Mouse (Mus musculus) intestine, embryonic 14.5 days (tissue): ENCODE measurements around the gene Gdf15. TPM values are rescaled to one million over a fixed set of nuclear protein-coding genes. Genes with fewer than 3 reads are reported as not detected.

Source experiments
- ATAC-seq: fragments of 200-750 bp; cut with Nextera tagmentation; replicated peaks from 2 replicates; pipeline ENCODE4 v1.8.0; 2017; ENCODE audit warnings: low read depth, moderate number of reproducible peaks, moderate TSS enrichment, moderate library complexity; ENCODE audit not compliant: low FRiP score, low TSS enrichment
- DNase-seq: peaks from one replicate; pipeline ENCODE4 v3.0.0-alpha.2; 2018; ENCODE audit warnings: low spot score
- H3K27ac ChIP-seq: fragments of 300-500 bp; sonication (generic); 2 replicates; pipeline ENCODE4 v1.5.1; 2014; ENCODE audit warnings: low read depth, mild to moderate bottlenecking, control low read depth
- H3K27me3 ChIP-seq: fragments of 300-500 bp; sonication (generic); replicated peaks from 2 replicates; pipeline ENCODE4 v1.6.1; 2014; ENCODE audit warnings: low read length, control low read depth; ENCODE audit not compliant: control insufficient read depth, insufficient read depth
- H3K36me3 ChIP-seq: fragments of 300-500 bp; sonication (generic); 2 replicates; pipeline ENCODE4 v1.6.1; 2014; ENCODE audit warnings: low read length, control low read depth; ENCODE audit not compliant: control insufficient read depth, insufficient read depth
- H3K4me1 ChIP-seq: fragments of 300-500 bp; sonication (generic); replicated peaks from 2 replicates; pipeline ENCODE4 v1.6.1; 2014; ENCODE audit warnings: low read length, control low read depth, mixed read lengths; ENCODE audit not compliant: control insufficient read depth, insufficient read depth
- H3K4me2 ChIP-seq: fragments of 300-500 bp; sonication (generic); 2 replicates; pipeline ENCODE4 v1.6.1; 2014; ENCODE audit warnings: low read length
- H3K4me3 ChIP-seq: fragments of 300-500 bp; sonication (generic); 2 replicates; pipeline ENCODE4 v1.5.1; 2014; ENCODE audit warnings: low read depth, low read length, control low read depth, mixed read lengths
- H3K9ac ChIP-seq: fragments of 300-500 bp; sonication (generic); 2 replicates; pipeline ENCODE4 v1.6.1; 2014; ENCODE audit warnings: mild to moderate bottlenecking, low read length
- H3K9me3 ChIP-seq: fragments of 300-500 bp; sonication (generic); 2 replicates; pipeline ENCODE4 v1.6.1; 2016; ENCODE audit warnings: low read length, control low read depth; ENCODE audit not compliant: control insufficient read depth
- WGBS: fragments of 180-500 bp; shearing (Covaris S2); extraction: QIAGEN DNeasy Blood & Tissue Kit; methylation state at CpG from one replicate; pipeline ENCODE4 v1.1.7; 2014; 5-methylcytosine and 5-hydroxymethylcytosine counted together
- polyA plus RNA-seq: library from polyadenylated mRNA; unstranded; fragments of >200 nt; fragmentation: Nextera tagmentation; extraction: Ambion mirVana; gene quantifications from 2 replicates; pipeline ENCODE4 v1.2.1, GENCODE M21; 2014

Gene Gdf15
- polyA plus RNA-seq, 1 experiment from 2014 or later, result 1.1 TPM

- ATAC-seq, result no peak
- H3K27ac ChIP-seq, result no peak overlapping the region
- no peak overlapping the region for H3K4me3 ChIP-seq
- no peak for DNase-seq
- H3K27me3 ChIP-seq, result no peaks in the 10 kb centered on the region
- H3K9ac ChIP-seq, result no peak overlapping the region
- H3K4me1 ChIP-seq, result peaks cover 14% of the 10 kb centered on the region
- H3K9me3 ChIP-seq, result no peaks in the 10 kb centered on the region
- no peaks in the 10 kb centered on the region for H3K36me3 ChIP-seq
- no peak overlapping the region for H3K4me2 ChIP-seq
- 55% methylated on average over 3 of the region's 3 CpGs for WGBS
Measured at GRCm38 (mm10) chr8:70643019-70643418, 10.8 kb upstream of the Gdf15 start.

GRCm38 (mm10) chr8:70638752-70639151, 6.5 kb upstream of the Gdf15 start:
- WGBS, result 56% methylated on average over 9 of the region's 9 CpGs
- Histone ChIP-seq H3K36me3 (no peaks in the 10 kb centered on the region), H3K4me1 (0 out of 2 replicates have a peak, but pooled peaks cover 4% of the 10 kb centered on the region), H3K27me3 (no peaks in the 10 kb centered on the region), H3K9me3 (no peaks in the 10 kb centered on the region), H3K4me3 (no peak overlapping the region), H3K4me2 (no peak overlapping the region), H3K27ac (no peak overlapping the region), H3K9ac (no peak overlapping the region)
- ATAC-seq (peak; percentile 30; the same call in 1 of the 2 replicates), DNase-seq (no peak)

- Histone ChIP-seq H3K36me3 (no peaks in the 10 kb centered on the region), H3K9ac (no peak overlapping the region), H3K4me1 (peaks cover 9% of the 10 kb centered on the region), H3K4me3 (no peak overlapping the region), H3K27ac (no peak overlapping the region), H3K4me2 (no peak overlapping the region), H3K9me3 (no peaks in the 10 kb centered on the region), H3K27me3 (no peaks in the 10 kb centered on the region)
- 57% methylated on average over 8 of the region's 8 CpGs for WGBS
- DNase-seq, result no peak
- no peak for ATAC-seq
Measured at GRCm38 (mm10) chr8:70636838-70637237, 4.6 kb upstream of the Gdf15 start.

GRCm38 (mm10) chr8:70635527-70635926, 3.3 kb upstream of the Gdf15 start:
- H3K9me3 ChIP-seq, result no peaks in the 10 kb centered on the region
- no peak overlapping the region for H3K27ac ChIP-seq
- peaks cover 22% of the 10 kb centered on the region for H3K4me1 ChIP-seq
- 80% methylated on average over 6 of the region's 6 CpGs for WGBS
- H3K4me2 ChIP-seq, result no peak overlapping the region
- H3K9ac ChIP-seq, result no peak overlapping the region
- ATAC-seq (no peak), DNase-seq (no peak)
- H3K36me3 ChIP-seq, result no peaks in the 10 kb centered on the region
- no peak overlapping the region for H3K4me3 ChIP-seq
- H3K27me3 ChIP-seq, result no peaks in the 10 kb centered on the region

GRCm38 (mm10) chr8:70634066-70634465, 1.8 kb upstream of the Gdf15 start:
- Histone ChIP-seq H3K27ac (no peak overlapping the region), H3K27me3 (no peaks in the 10 kb centered on the region), H3K4me1 (peaks cover 27% of the 10 kb centered on the region), H3K4me3 (no peak overlapping the region), H3K36me3 (no peaks in the 10 kb centered on the region), H3K9ac (no peak overlapping the region), H3K4me2 (no peak overlapping the region), H3K9me3 (no peaks in the 10 kb centered on the region)
- no peak for DNase-seq
- no peak for ATAC-seq
- 52% methylated on average over 6 of the region's 6 CpGs for WGBS

- Histone ChIP-seq H3K27me3 (no peaks in the 10 kb centered on the region), H3K36me3 (no peaks in the 10 kb centered on the region), H3K27ac (no peak overlapping the region), H3K9ac (no peak overlapping the region), H3K4me1 (peaks cover 23% of the 10 kb centered on the region), H3K9me3 (no peaks in the 10 kb centered on the region), H3K4me3 (peak overlapping the region; percentile 23; the same call in 1 of the 2 replicates), H3K4me2 (peak overlapping the region; percentile 71)
- DNase-seq, result peak; percentile 65
- WGBS, result 22% methylated on average over 24 of the region's 24 CpGs
- no peak for ATAC-seq
Measured at GRCm38 (mm10) chr8:70631436-70631835, 820 bp downstream of the Gdf15 start.

GRCm38 (mm10) chr8:70630532-70631381, 1.5 kb downstream of the Gdf15 start:
- DNase-seq (peak; percentile 69), ATAC-seq (no peak)
- Histone ChIP-seq H3K27me3 (no peaks in the 10 kb centered on the region), H3K27ac (no peak overlapping the region), H3K4me3 (peak overlapping the region; percentile 23; the same call in 1 of the 2 replicates), H3K4me1 (peaks cover 23% of the 10 kb centered on the region), H3K9me3 (no peaks in the 10 kb centered on the region), H3K36me3 (no peaks in the 10 kb centered on the region), H3K4me2 (peak overlapping the region; percentile 71), H3K9ac (peak overlapping the region; percentile 10; the same call in 1 of the 2 replicates)
- WGBS, result 16% methylated on average over 22 of the region's 22 CpGs

GRCm38 (mm10) chr8:70629574-70630531, 2.4 kb downstream of the Gdf15 start:
- H3K4me2 ChIP-seq, result peak overlapping the region; percentile 71
- H3K9me3 ChIP-seq, result no peaks in the 10 kb centered on the region
- H3K36me3 ChIP-seq, result no peaks in the 10 kb centered on the region
- H3K4me3 ChIP-seq, result peak overlapping the region; percentile 44
- H3K4me1 ChIP-seq, result peaks cover 23% of the 10 kb centered on the region
- peak; percentile 92 for ATAC-seq
- no peaks in the 10 kb centered on the region for H3K27me3 ChIP-seq
- peak overlapping the region; percentile 28; the same call in 1 of the 2 replicates for H3K27ac ChIP-seq
- H3K9ac ChIP-seq, result peak overlapping the region; percentile 42
- DNase-seq, result peak; percentile 98
- WGBS, result 2% methylated on average over 60 of the region's 60 CpGs
